Comparison of ENCODE assay signal across 7 mouse cellular contexts in genomic region chr6:143167409-143167919, GRCm38 (mm10). TPM values are rescaled to one million over a fixed set of nuclear protein-coding genes. Genes with fewer than 3 reads are reported as not detected.
A peak's percentile ranks its signal among the peaks of the same experiment; 100 is the strongest.
DNase-seq lines count a peak whose midpoint lies in the region; ATAC-seq lines count a peak whose summit lies in the region.

No protein-coding gene starts in this region.

- H3K9ac ChIP-seq in forebrain, embryonic 12.5 days, result peak overlapping the region; percentile 83

- intact Hi-C loops in left cerebral cortex, postnatal 10 days (cut with DNase I), result loop anchor here (5.0 kb wide), 1 partner anchor 60 kb away; no protein-coding TSS in a partner anchor
- intact Hi-C loops in left cerebral cortex, postnatal 36 days (cut with DNase I), result loop anchor here (2.0 kb wide), 1 partner anchor 69 kb away; no protein-coding TSS in a partner anchor

- H3K4me2 ChIP-seq in forebrain, embryonic 12.5 days, result peak overlapping the region; percentile 85

- peak; percentile 36 to 80 for DNase-seq in left cerebral cortex, postnatal 10 days (ENCODE audit: extremely low spot score in 1 of 2, low spot score in 2 of 2)
- DNase-seq in left cerebral cortex, postnatal 36 days (ENCODE audit: low spot score in 2 of 2), result no peak
- peak; percentile 53 to 70 for DNase-seq in adrenal gland, postnatal 36 days
- DNase-seq in kidney, postnatal 14 days, result peak; percentile 68
- DNase-seq in mesoderm, embryonic 11.5 days (ENCODE audit: low read depth, low spot score), result peak; percentile 49
- DNase-seq in testis, postnatal 10 days (ENCODE audit: low spot score), result peak; percentile 71

- no peaks in the 10 kb centered on the region for H3K9me3 ChIP-seq in forebrain, embryonic 12.5 days

- H3K27me3 ChIP-seq in forebrain, embryonic 12.5 days, result no peaks in the 10 kb centered on the region

- under 1% methylated on average over 55 of the region's 60 CpGs for WGBS in forebrain, embryonic 12.5 days

- peak; percentile 71 for ATAC-seq in forebrain, embryonic 12.5 days (ENCODE audit: low FRiP score)

- H3K36me3 ChIP-seq in forebrain, embryonic 12.5 days (replicated peaks), result 0 out of 2 replicates have a peak, but pooled peaks cover 6% of the 10 kb centered on the region

- peaks cover 33% of the 10 kb centered on the region for H3K4me1 ChIP-seq in forebrain, embryonic 12.5 days

- H3K4me3 ChIP-seq in forebrain, embryonic 12.5 days (replicated peaks), result peak overlapping the region; percentile 88

- peak overlapping the region; percentile 92 for H3K27ac ChIP-seq in forebrain, embryonic 12.5 days

RNA-seq across cellular contexts. Expression of gene Etnk1, which starts 0.4 kb away (rescaled TPM):
- 100 to 1,000 TPM; 151 to 153 TPM for total RNA-seq in left cerebral cortex, postnatal 10 days (2021)
- total RNA-seq in left cerebral cortex, postnatal 36 days (2021), result 100 to 1,000 TPM; 167 to 193 TPM
- total RNA-seq in adrenal gland, postnatal 36 days (2021), result 100 to 1,000 TPM; 115 to 119 TPM
- polyA plus RNA-seq in forebrain, embryonic 12.5 days (2016; fragmentation: Nextera tagmentation; extraction: Ambion mirVana), result 33.9 and 39.5 TPM in 2 replicates

Comparison
In these comparisons a context has a peak if more than half of its experiments do, and no peak if none do; other contexts are left out.
1. DNase-seq: peak in left cerebral cortex, postnatal 10 days (2 of 2), adrenal gland, postnatal 36 days (2 of 2), kidney, postnatal 14 days (single experiment), mesoderm, embryonic 11.5 days (single experiment) and testis, postnatal 10 days (single experiment); none in left cerebral cortex, postnatal 36 days (0 of 2).